Mouse (Mus musculus): ENCODE data around the gene Olfml2a.

DNA sequence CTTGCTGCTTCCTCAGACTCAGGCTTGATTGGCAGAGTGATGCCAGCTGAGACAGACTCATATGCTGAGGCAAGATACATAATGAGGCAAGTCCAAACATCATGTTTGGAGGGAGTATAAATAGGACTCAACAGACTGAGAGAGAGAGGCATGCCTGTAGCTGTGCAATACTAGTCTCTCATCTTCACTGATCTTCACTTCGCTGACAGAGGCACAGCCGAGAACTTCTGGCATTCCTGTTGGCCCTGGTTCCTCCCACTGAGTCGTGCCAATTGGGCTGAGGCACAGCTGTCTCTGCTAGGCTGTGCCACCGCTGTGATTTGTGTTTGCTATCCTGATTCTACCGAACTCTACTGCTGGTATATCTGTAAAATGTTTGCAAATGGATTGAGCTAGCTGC lies 25.7 kb upstream of the Olfml2a start:
- TF ChIP-seq CTCF (IDR thresholded peaks at IDR 0.05; ENCODE audit: low read depth, low read length) = no peak
- no peak for TF ChIP-seq POLR2AphosphoS5 (IDR thresholded peaks at IDR 0.05; ENCODE audit: insufficient replicate concordance, low read depth, low read length)

All from G1E (cell line).